Mouse (Mus musculus) 3T3-L1 (cell line): ENCODE measurements around the gene Oog3.

ENCODE experiments used
- DNase-seq: peaks from one replicate; pipeline ENCODE4 v3.0.0-alpha.2; 2015; ENCODE audit warnings: low read depth, low spot score

The Oog3 gene

DNA sequence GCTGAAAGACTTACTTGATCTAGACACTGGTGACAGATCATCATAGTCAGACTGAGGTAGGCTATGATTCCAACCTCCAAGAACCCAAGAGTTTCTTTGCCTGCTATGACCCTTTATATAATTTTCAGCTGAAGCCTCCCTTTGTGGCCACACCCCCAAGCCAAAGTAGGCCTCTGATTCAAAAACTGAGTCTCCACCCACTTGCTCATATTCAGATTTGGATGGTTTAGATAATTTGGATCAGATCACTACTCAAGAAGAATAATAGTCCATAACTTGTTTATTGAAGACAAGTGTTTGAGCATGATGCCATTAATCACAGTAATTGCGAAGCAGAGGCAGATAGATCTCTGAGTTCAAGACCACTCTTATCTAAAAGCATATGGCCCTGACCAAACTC, at the start of gene Oog3:
Gene Oog3 (minus strand): TSS at position 101 of the 400 bp plus-strand sequence.
- DNase-seq, result no peak

DNA sequence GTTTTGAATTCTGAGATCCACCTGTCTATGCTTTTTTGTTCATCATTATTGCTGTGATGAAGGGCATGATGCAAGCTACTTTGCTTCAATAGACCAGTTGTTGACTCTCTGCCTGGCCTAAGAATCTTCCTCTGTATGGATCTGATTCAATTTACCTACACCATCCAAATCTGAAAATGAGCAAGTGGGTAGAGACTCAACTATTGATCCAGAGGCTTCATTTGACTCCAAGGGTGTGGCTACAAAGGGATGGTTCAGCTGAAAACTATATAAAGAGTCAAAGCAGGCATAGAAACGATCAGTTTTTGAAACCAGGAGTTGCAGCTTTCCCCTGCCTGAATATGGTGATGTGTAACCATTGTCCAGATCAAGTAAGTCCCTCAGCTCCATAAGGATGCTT, 28.0 kb upstream of the Oog3 start, which contains the start of gene Oog2:
Gene Oog2 (plus strand): TSS at position 301 of the 400 bp plus-strand sequence.
- DNase-seq, result no peak
